Mouse (Mus musculus) MEL (cell line): ENCODE results near the gene Gda. TPM values are rescaled to one million over a fixed set of nuclear protein-coding genes. Genes with fewer than 3 reads are reported as not detected.
A peak's percentile ranks its signal among the peaks of the same experiment; 100 is the strongest.

Source experiments
- DNase-seq: peaks from one replicate; pipeline ENCODE4 v3.0.0; 2011; ENCODE audit warnings: low read depth, low spot score
- H3K27ac ChIP-seq: 2 replicates; pipeline ENCODE4 v1.5.1; 2012; ENCODE audit warnings: low read depth, mild to moderate bottlenecking, control low read depth, low read length, moderate library complexity; ENCODE audit not compliant: control insufficient read depth
- H3K27me3 ChIP-seq, 2 experiments: fragments of 150-350 bp in 1 of 2; sonication (generic) in 1 of 2; 2 replicates each; pipeline ENCODE4 v1.6.1; 2012; ENCODE audit warnings: low read length in 2 of 2, mild to moderate bottlenecking in 2 of 2, improper control_type of control experiment in 1 of 2, moderate library complexity in 1 of 2; ENCODE audit not compliant: insufficient read depth in 2 of 2, control insufficient read depth in 1 of 2
- H3K36me3 ChIP-seq, 2 experiments: 2 replicates each; pipeline ENCODE4 v1.6.1; 2012 to 2014; ENCODE audit warnings: low read length in 2 of 2, improper control_type of control experiment in 1 of 2, inconsistent platforms in 1 of 2, mild to moderate bottlenecking in 1 of 2; ENCODE audit not compliant: insufficient read depth in 2 of 2, control insufficient read depth in 1 of 2
- H3K4me1 ChIP-seq, 2 experiments: fragments of 150-350 bp in 1 of 2; sonication (generic) in 1 of 2; 2 replicates each; pipeline ENCODE4 v1.6.1; 2012; ENCODE audit warnings: low read length in 2 of 2, improper control_type of control experiment in 1 of 2, mild to moderate bottlenecking in 1 of 2; ENCODE audit not compliant: insufficient read depth in 2 of 2, control insufficient read depth in 1 of 2
- H3K4me3 ChIP-seq, 2 experiments: fragments of 150-350 bp in 1 of 2; sonication (generic) in 1 of 2; 2 replicates each; pipeline ENCODE4 v1.5.1; 2012; ENCODE audit warnings: low read depth in 2 of 2, low read length in 2 of 2, mild to moderate bottlenecking in 2 of 2, moderate library complexity in 2 of 2, control low read depth in 1 of 2, improper control_type of control experiment in 1 of 2; ENCODE audit not compliant: control insufficient read depth in 1 of 2, insufficient read depth in 1 of 2
- H3K79me2 ChIP-seq: 2 replicates; pipeline ENCODE4 v1.6.1; 2012; ENCODE audit warnings: mild to moderate bottlenecking, low read length, moderate library complexity; ENCODE audit not compliant: control insufficient read depth, poor library complexity, insufficient read depth
- H3K9ac ChIP-seq: 2 replicates; pipeline ENCODE4 v1.6.1; 2012; ENCODE audit warnings: low read depth, mild to moderate bottlenecking, control low read depth, low read length, moderate library complexity; ENCODE audit not compliant: control insufficient read depth, poor library complexity, severe bottlenecking
- H3K9me3 ChIP-seq: fragments of 150-350 bp; sonication (generic); replicated peaks from 2 replicates; pipeline ENCODE4 v1.6.1; 2012; ENCODE audit warnings: mild to moderate bottlenecking, low read length, improper control_type of control experiment, moderate library complexity; ENCODE audit not compliant: insufficient read depth
- BHLHE40 ChIP-seq: IDR thresholded peaks from 2 replicates; pipeline ENCODE4 v1.6.1; 2012; ENCODE audit warnings: low read depth, mild to moderate bottlenecking, inconsistent platforms, low read length, improper control_type of control experiment, borderline replicate concordance
- CTCF ChIP-seq, 3 experiments: IDR thresholded peaks in 2 of 3; conservative IDR thresholded peaks in 1 of 3; 2 replicates each; pipeline ENCODE4 v1.5.1; 2011 to 2012; ENCODE audit warnings: low read length in 3 of 3, low read depth in 2 of 3, mild to moderate bottlenecking in 2 of 3, improper control_type of control experiment in 1 of 3, inconsistent platforms in 1 of 3, mixed read lengths in 1 of 3, moderate library complexity in 1 of 3; ENCODE audit not compliant: control insufficient read depth in 1 of 3, insufficient read depth in 1 of 3, poor library complexity in 1 of 3, severe bottlenecking in 1 of 3
- E2F4 ChIP-seq: IDR thresholded peaks from 2 replicates; pipeline ENCODE4 v1.6.1; 2011; ENCODE audit warnings: low read depth, low read length, improper control_type of control experiment, borderline replicate concordance
- ELF1 ChIP-seq: IDR thresholded peaks from 2 replicates; pipeline ENCODE4 v1.6.1; 2014; ENCODE audit warnings: low read depth, mild to moderate bottlenecking, inconsistent platforms, low read length, improper control_type of control experiment, moderate library complexity
- EP300 ChIP-seq, 2 experiments: IDR thresholded peaks; 2 replicates each; pipeline ENCODE4 v1.6.1; 2011; ENCODE audit warnings: improper control_type of control experiment in 2 of 2, low read length in 2 of 2, low read depth in 1 of 2, mild to moderate bottlenecking in 1 of 2
- ETS1 ChIP-seq: IDR thresholded peaks from 2 replicates; pipeline ENCODE4 v1.6.1; 2012; ENCODE audit warnings: low read depth, mild to moderate bottlenecking, inconsistent platforms, low read length, improper control_type of control experiment, moderate library complexity
- GABPA ChIP-seq: IDR thresholded peaks from 2 replicates; pipeline ENCODE4 v1.6.1; 2012; ENCODE audit warnings: low read depth, mild to moderate bottlenecking, inconsistent platforms, low read length, improper control_type of control experiment, moderate library complexity
- GATA1 ChIP-seq: IDR thresholded peaks from 2 replicates; pipeline ENCODE4 v1.6.1; 2011; ENCODE audit warnings: low read depth, low read length, improper control_type of control experiment
- HCFC1 ChIP-seq: IDR thresholded peaks from 2 replicates; pipeline ENCODE4 v1.6.1; 2012; ENCODE audit warnings: low read depth, mild to moderate bottlenecking, inconsistent platforms, low read length, improper control_type of control experiment, moderate library complexity
- JUND ChIP-seq: IDR thresholded peaks from 2 replicates; pipeline ENCODE4 v1.6.1; 2011; ENCODE audit warnings: low read depth, mild to moderate bottlenecking, improper control_type of control experiment, low read length
- KAT2A ChIP-seq: conservative IDR thresholded peaks from 2 replicates; pipeline ENCODE4 v1.6.1; 2012; ENCODE audit warnings: low read depth, low read length, improper control_type of control experiment, inconsistent platforms
- MAX ChIP-seq: IDR thresholded peaks from 2 replicates; pipeline ENCODE4 v1.6.1; 2011; ENCODE audit warnings: low read length, improper control_type of control experiment
- MAZ ChIP-seq: IDR thresholded peaks from 2 replicates; pipeline ENCODE4 v1.6.1; 2012; ENCODE audit warnings: low read depth, mild to moderate bottlenecking, inconsistent platforms, low read length, improper control_type of control experiment
- MEF2A ChIP-seq: IDR thresholded peaks from 2 replicates; pipeline ENCODE4 v1.6.1; 2014; ENCODE audit warnings: low read depth, mild to moderate bottlenecking, inconsistent platforms, low read length, improper control_type of control experiment; ENCODE audit not compliant: poor library complexity, insufficient replicate concordance, severe bottlenecking; ENCODE audit errors: extremely low read depth
- MYB ChIP-seq: IDR thresholded peaks from 2 replicates; pipeline ENCODE4 v1.6.1; 2011; ENCODE audit warnings: mild to moderate bottlenecking, low read depth, low read length, improper control_type of control experiment
- MYC ChIP-seq: IDR thresholded peaks from 2 replicates; pipeline ENCODE4 v1.6.1; 2011; ENCODE audit warnings: low read depth, mild to moderate bottlenecking, low read length, improper control_type of control experiment, moderate library complexity
- NRF1 ChIP-seq: IDR thresholded peaks from 2 replicates; pipeline ENCODE4 v1.6.1; 2014; ENCODE audit warnings: low read depth, mild to moderate bottlenecking, inconsistent platforms, low read length, improper control_type of control experiment, moderate library complexity; ENCODE audit not compliant: poor library complexity, insufficient read depth, severe bottlenecking
- POLR2AphosphoS2 ChIP-seq: IDR thresholded peaks from 2 replicates; pipeline ENCODE4 v1.6.1; 2011; ENCODE audit warnings: low read length, improper control_type of control experiment
- RAD21 ChIP-seq: IDR thresholded peaks from 2 replicates; pipeline ENCODE4 v1.6.1; 2011; ENCODE audit warnings: mild to moderate bottlenecking, low read depth, low read length, improper control_type of control experiment
- RCOR1 ChIP-seq: IDR thresholded peaks from 2 replicates; pipeline ENCODE4 v1.6.1; 2012; ENCODE audit warnings: low read depth, mild to moderate bottlenecking, inconsistent platforms, low read length, improper control_type of control experiment
- TAL1 ChIP-seq: IDR thresholded peaks from 2 replicates; pipeline ENCODE4 v1.6.1; 2012; ENCODE audit warnings: mild to moderate bottlenecking, inconsistent platforms, low read length, moderate library complexity, mixed read lengths
- TCF12 ChIP-seq: IDR thresholded peaks from 2 replicates; pipeline ENCODE4 v1.6.1; 2014; ENCODE audit warnings: low read depth, mild to moderate bottlenecking, inconsistent platforms, low read length, improper control_type of control experiment, moderate library complexity
- UBTF ChIP-seq: IDR thresholded peaks from 2 replicates; pipeline ENCODE4 v1.6.1; 2012; ENCODE audit warnings: low read depth, mild to moderate bottlenecking, inconsistent platforms, low read length, improper control_type of control experiment, moderate library complexity, borderline replicate concordance; ENCODE audit not compliant: insufficient read depth
- USF1 ChIP-seq: IDR thresholded peaks from 2 replicates; pipeline ENCODE4 v1.6.1; 2014; ENCODE audit warnings: low read depth, mild to moderate bottlenecking, inconsistent platforms, low read length, improper control_type of control experiment, moderate library complexity
- USF2 ChIP-seq, 2 experiments: IDR thresholded peaks; 2 replicates each; pipeline ENCODE4 v1.6.1; 2011 to 2012; ENCODE audit warnings: improper control_type of control experiment in 2 of 2, low read length in 2 of 2, borderline replicate concordance in 1 of 2, inconsistent platforms in 1 of 2, low read depth in 1 of 2, mild to moderate bottlenecking in 1 of 2; ENCODE audit not compliant: insufficient read depth in 1 of 2
- ZKSCAN1 ChIP-seq: IDR thresholded peaks from 2 replicates; pipeline ENCODE4 v1.6.1; 2012; ENCODE audit warnings: low read depth, mild to moderate bottlenecking, inconsistent platforms, low read length, improper control_type of control experiment, moderate library complexity
- ZNF384 ChIP-seq: IDR thresholded peaks from 2 replicates; pipeline ENCODE4 v1.6.1; 2012; ENCODE audit warnings: low read depth, mild to moderate bottlenecking, inconsistent platforms, low read length, improper control_type of control experiment
- polyA plus RNA-seq, 2 experiments: library from polyadenylated mRNA; stranded (reverse) in 1 of 2; unstranded in 1 of 2; fragments of >175 nt in 1 of 2; fragments of >200 nt in 1 of 2; gene quantifications; 2 replicates each; pipeline versions ENCODE4 v1.2.1 to v1.2.4; 2012; ENCODE audit warnings: low replicate concordance in 2 of 2, low read depth in 1 of 2; ENCODE audit not compliant: insufficient read length in 2 of 2, insufficient read depth in 1 of 2, missing spikeins in 1 of 2
- total RNA-seq: library from RNA; depleted of rRNA; stranded (reverse); fragments of 300-350 nt; gene quantifications from 2 replicates; pipeline ENCODE4 v1.2.3, GENCODE M21; 2012

Gda gene
- total and polyA plus RNA-seq, 3 experiments = 0.38 to 2.9 TPM; not detected in 1

GRCm38 (mm10) chr19:21432879-21433278 lies 40.4 kb downstream of the Gda start:
- Histone ChIP-seq H3K27ac (peak overlapping the region; percentile 75), H3K36me3 (peaks cover 0 to 44% of the 10 kb centered on the region in 2 experiments; a peak in 2 of 4 replicates), H3K9me3 (no peaks in the 10 kb centered on the region), H3K4me1 (peaks cover 15 to 39% of the 10 kb centered on the region in 2 experiments), H3K9ac (no peak overlapping the region), H3K27me3 (no peaks in the 10 kb centered on the region), H3K79me2 (no peaks in the 10 kb centered on the region), H3K4me3 (no peak overlapping the region)
- DNase-seq = peak; percentile 54
- TF ChIP-seq ETS1 = 0 out of 2 replicates have a peak, but pooled peaks have one; percentile 10
- TF ChIP-seq USF1 = no peak
- no peak; the same call in 1 of the 2 replicates for TF ChIP-seq TAL1
- TF ChIP-seq KAT2A = no peak
- TF ChIP-seq MAZ = no peak
- 0 out of 2 replicates have a peak, but pooled peaks have one; percentile 23 for TF ChIP-seq MAX
- TF ChIP-seq EP300 (IDR thresholded peaks at IDR 0.05; ENCODE audit: low read depth in 1 of 2, low read length in 2 of 2) = peak; percentile 58 to 66; a peak in 3 of 4 replicates
- peak; percentile 25; the same call in 1 of the 2 replicates for TF ChIP-seq GATA1
- TF ChIP-seq ELF1 = no peak
- no peak for TF ChIP-seq RAD21
- TF ChIP-seq TCF12 = no peak
- TF ChIP-seq USF2 (IDR thresholded peaks at IDR 0.05; ENCODE audit: borderline replicate concordance in 1 of 2, insufficient read depth in 1 of 2, low read depth in 1 of 2, low read length in 2 of 2) = no peak
- TF ChIP-seq MYB = no peak
- TF ChIP-seq NRF1 = no peak
- no peak for TF ChIP-seq BHLHE40
- TF ChIP-seq MYC = 0 out of 2 replicates have a peak, but pooled peaks have one; percentile 23
- TF ChIP-seq ZKSCAN1 = no peak
- no peak for TF ChIP-seq UBTF

DNA sequence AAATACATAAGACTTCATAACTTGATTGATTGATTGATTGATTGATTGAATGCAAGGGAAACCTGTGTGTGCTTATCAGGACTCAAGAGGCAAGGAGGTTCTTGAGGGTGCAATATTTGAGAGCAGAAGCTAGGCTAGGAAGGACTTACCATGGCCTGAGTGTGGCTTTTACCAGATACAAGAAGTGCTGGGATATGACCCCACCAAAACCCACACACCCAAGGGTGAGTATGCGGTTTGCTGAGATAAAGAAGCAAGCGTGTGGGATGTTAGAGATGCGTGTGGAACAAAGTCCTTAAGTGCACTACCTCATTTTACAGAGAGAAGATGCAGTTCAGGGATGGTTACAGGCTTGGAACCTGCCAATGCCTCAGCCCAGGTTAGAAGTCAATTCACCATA lies 41.0 kb downstream of the Gda start:
- Histone ChIP-seq H3K4me1 (peaks cover 10 to 37% of the 10 kb centered on the region in 2 experiments), H3K36me3 (peaks cover 0 to 38% of the 10 kb centered on the region in 2 experiments; a peak in 2 of 4 replicates), H3K9ac (no peak overlapping the region), H3K4me3 (no peak overlapping the region), H3K27me3 (no peaks in the 10 kb centered on the region), H3K9me3 (no peaks in the 10 kb centered on the region), H3K79me2 (no peaks in the 10 kb centered on the region), H3K27ac (peak overlapping the region; percentile 75)
- DNase-seq = peak; percentile 70
- TF ChIP-seq HCFC1 = no peak
- no peak for TF ChIP-seq NRF1
- TF ChIP-seq RCOR1 = no peak
- no peak for TF ChIP-seq ZNF384
- no peak for TF ChIP-seq MAX
- no peak for TF ChIP-seq MEF2A
- no peak for TF ChIP-seq CTCF (IDR thresholded peaks at IDR 0.05 in 2 of 3, conservative IDR thresholded peaks at IDR 0.05 in 1 of 3; ENCODE audit: control insufficient read depth in 1 of 3, insufficient read depth in 1 of 3, low read depth in 2 of 3, low read length in 3 of 3, poor library complexity in 1 of 3, severe bottlenecking in 1 of 3)
- no peak for TF ChIP-seq USF2 (IDR thresholded peaks at IDR 0.05; ENCODE audit: borderline replicate concordance in 1 of 2, insufficient read depth in 1 of 2, low read depth in 1 of 2, low read length in 2 of 2)
- 0 out of 2 replicates have a peak, but pooled peaks have one; percentile 4 for TF ChIP-seq JUND
- no peak for TF ChIP-seq POLR2AphosphoS2
- TF ChIP-seq E2F4 = no peak
- peak; percentile 67 for TF ChIP-seq GATA1
- TF ChIP-seq USF1 = no peak
- TF ChIP-seq MYC = 0 out of 2 replicates have a peak, but pooled peaks have one; percentile 24
- TF ChIP-seq EP300 (IDR thresholded peaks at IDR 0.05; ENCODE audit: low read depth in 1 of 2, low read length in 2 of 2) = peak in 1 of 2 experiments; percentile 75
- no peak for TF ChIP-seq GABPA
- peak; percentile 47; the same call in 1 of the 2 replicates for TF ChIP-seq TAL1
- no peak for TF ChIP-seq UBTF
- TF ChIP-seq MYB = no peak
